Mouse (Mus musculus) myocyte (in vitro differentiated cells): ENCODE results near the gene Creb3l2.

Experiments
- E2F4 ChIP-seq: IDR thresholded peaks from one replicate; pipeline ENCODE4 v1.6.1; 2011; ENCODE audit warnings: mild to moderate bottlenecking, control low read depth, moderate library complexity; ENCODE audit not compliant: insufficient read depth
- MYOD1 ChIP-seq, 3 experiments: IDR thresholded peaks; one replicate each; pipeline ENCODE4 v1.6.1; 2011; ENCODE audit warnings: control low read depth in 2 of 3, low read depth in 2 of 3, mild to moderate bottlenecking in 2 of 3, moderate library complexity in 1 of 3; ENCODE audit not compliant: insufficient read length in 2 of 3, control insufficient read depth in 1 of 3
- POLR2A ChIP-seq: IDR thresholded peaks from one replicate; pipeline ENCODE4 v1.6.1; 2011; ENCODE audit warnings: low read depth, mild to moderate bottlenecking, control low read depth, moderate library complexity; ENCODE audit not compliant: insufficient read length
- SRF ChIP-seq: IDR thresholded peaks from one replicate; pipeline ENCODE4 v1.6.1; 2011; ENCODE audit warnings: low read depth; ENCODE audit not compliant: control insufficient read depth, insufficient read length

GRCm38 (mm10) chr6:37364361-37364760 is 77.6 kb downstream of the Creb3l2 start:
- TF ChIP-seq SRF = no peak
- TF ChIP-seq MYOD1 (IDR thresholded peaks at IDR 0.05; ENCODE audit: control insufficient read depth in 1 of 3, insufficient read length in 2 of 3, low read depth in 2 of 3) = no peak
- no peak for TF ChIP-seq POLR2A
- TF ChIP-seq E2F4 = no peak
